Mouse (Mus musculus) hindbrain, embryonic 12.5 days (tissue): Measurements from ENCODE around the gene Gtf2a2. TPM values are rescaled to one million over a fixed set of nuclear protein-coding genes. Genes with fewer than 3 reads are reported as not detected.
A peak's percentile ranks its signal among the peaks of the same experiment; 100 is the strongest.

Experiments
- ATAC-seq: fragments of 200-750 bp; cut with Nextera tagmentation; 2 replicates; pipeline ENCODE4 v1.8.0; 2017; ENCODE audit warnings: moderate TSS enrichment; ENCODE audit not compliant: low FRiP score
- H3K27ac ChIP-seq: fragments of 300-500 bp; sonication (generic); 2 replicates; pipeline ENCODE4 v1.5.1; 2016; ENCODE audit warnings: mild to moderate bottlenecking
- H3K27me3 ChIP-seq: fragments of 300-500 bp; sonication (generic); 2 replicates; pipeline ENCODE4 v1.6.1; 2016; ENCODE audit warnings: mild to moderate bottlenecking
- H3K36me3 ChIP-seq: fragments of 300-500 bp; sonication (generic); 2 replicates; pipeline ENCODE4 v1.6.1; 2016; ENCODE audit warnings: mild to moderate bottlenecking
- H3K4me1 ChIP-seq: fragments of 300-500 bp; sonication (generic); 2 replicates; pipeline ENCODE4 v1.6.1; 2016
- H3K4me2 ChIP-seq: fragments of 300-500 bp; sonication (generic); replicated peaks from 2 replicates; pipeline ENCODE4 v1.6.1; 2016; ENCODE audit warnings: mild to moderate bottlenecking
- H3K4me3 ChIP-seq: fragments of 300-500 bp; sonication (generic); 2 replicates; pipeline ENCODE4 v1.5.1; 2016; ENCODE audit warnings: mild to moderate bottlenecking
- H3K9ac ChIP-seq: fragments of 300-500 bp; sonication (generic); 2 replicates; pipeline ENCODE4 v1.6.1; 2016; ENCODE audit warnings: mild to moderate bottlenecking, moderate library complexity
- H3K9me3 ChIP-seq: fragments of 300-500 bp; sonication (generic); replicated peaks from 2 replicates; pipeline ENCODE4 v1.6.1; 2016; ENCODE audit warnings: mild to moderate bottlenecking
- WGBS: fragments of 180-500 bp; shearing (Covaris S2); methylation state at CpG from one replicate; pipeline ENCODE4 v1.1.7; 2016; 5-methylcytosine and 5-hydroxymethylcytosine counted together
- polyA plus RNA-seq: library from polyadenylated mRNA; unstranded; fragments of >200 nt; fragmentation: Nextera tagmentation; extraction: Ambion mirVana; gene quantifications from 2 replicates; pipeline ENCODE4 v1.2.1, GENCODE M21; 2016

Gene Gtf2a2
- 169 and 180 TPM in 2 replicates for polyA plus RNA-seq

DNA sequence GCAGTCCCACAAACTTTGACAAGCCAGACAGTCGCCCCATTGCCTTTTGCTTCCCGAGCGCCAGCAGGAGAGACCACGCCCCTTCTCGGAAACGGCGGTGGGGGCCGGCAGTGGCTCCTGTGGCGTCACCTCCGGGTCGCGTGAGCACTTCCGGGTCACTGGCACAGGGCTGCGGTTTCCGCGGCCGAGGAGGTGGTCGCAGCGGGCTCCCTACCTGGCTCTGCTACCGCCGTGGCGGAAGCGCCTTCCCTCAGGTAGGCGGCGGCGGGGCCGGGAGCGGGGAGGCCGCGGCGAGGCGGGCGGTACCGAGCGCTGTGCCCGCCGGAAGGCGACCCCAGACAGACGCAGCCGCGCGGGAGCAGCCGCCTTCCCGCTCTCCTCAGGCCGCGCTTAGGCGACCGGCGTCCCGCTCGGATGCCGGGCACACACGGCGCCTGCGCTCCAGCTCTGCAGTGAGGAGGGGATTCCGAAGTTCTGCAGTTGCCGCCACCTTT, at the start of gene Gtf2a2:
TSS of gene Gtf2a2 (plus strand) at position 143 of the 494 bp plus-strand sequence.
- Histone ChIP-seq H3K4me2 (peak within 1 kb of the TSS; percentile 76), H3K9me3 (no peaks in the 10 kb centered on the region), H3K27me3 (no peaks in the 10 kb centered on the region), H3K9ac (peak within 1 kb of the TSS; percentile 94), H3K36me3 (peaks cover 30% of the 10 kb centered on the region), H3K4me1 (peaks cover 12% of the 10 kb centered on the region), H3K4me3 (peak within 1 kb of the TSS; percentile 94), H3K27ac (peak within 1 kb of the TSS; percentile 93)
- WGBS = under 1% methylated on average over 57 of the region's 57 CpGs
- peak; percentile 97 for ATAC-seq

DNA sequence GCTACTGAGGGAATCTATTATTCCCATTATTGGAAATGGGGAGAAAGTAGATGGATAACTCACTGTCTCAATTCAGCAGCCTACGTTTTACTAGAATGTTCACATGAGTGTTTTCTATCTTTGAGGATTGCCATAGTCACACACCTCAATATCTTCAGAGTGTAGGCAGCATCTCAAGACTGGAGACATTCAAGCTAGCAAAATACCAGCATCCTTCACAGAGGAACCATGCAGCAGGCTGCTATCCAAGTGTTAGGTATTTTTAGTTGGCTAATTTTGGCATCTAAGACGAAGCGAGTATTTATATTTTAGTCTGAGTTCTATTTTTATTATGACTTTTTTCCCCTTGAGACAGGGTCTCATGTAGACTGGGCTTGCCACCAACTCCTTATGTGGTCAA, 48.0 kb upstream of the Gtf2a2 start:
- Histone ChIP-seq H3K36me3 (no peaks in the 10 kb centered on the region), H3K9me3 (no peaks in the 10 kb centered on the region), H3K9ac (no peak overlapping the region), H3K27ac (no peak overlapping the region), H3K4me1 (no peaks in the 10 kb centered on the region), H3K4me2 (no peak overlapping the region), H3K4me3 (no peak overlapping the region), H3K27me3 (no peaks in the 10 kb centered on the region)
- WGBS = 90% methylated on average over 3 of the region's 3 CpGs
- ATAC-seq = no peak

DNA sequence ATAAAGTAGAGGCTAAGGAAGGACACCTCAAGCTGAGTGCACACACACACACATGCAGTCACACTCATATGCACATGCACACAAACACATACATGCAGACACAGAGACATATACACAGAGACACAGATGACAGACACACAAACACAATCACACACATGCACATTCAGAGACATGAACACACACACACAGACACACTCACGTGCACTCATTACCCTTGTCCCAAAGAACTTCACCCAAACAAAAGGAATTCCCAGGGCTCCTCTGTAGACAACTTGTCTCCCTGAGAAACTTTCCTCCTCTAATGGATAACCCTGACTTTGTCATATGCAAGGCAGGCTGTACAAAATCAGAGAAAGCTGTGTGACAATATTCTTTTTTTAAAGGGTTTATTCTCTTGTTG, 26.8 kb upstream of the Gtf2a2 start:
- Histone ChIP-seq H3K4me3 (no peak overlapping the region), H3K27ac (no peak overlapping the region), H3K4me1 (peaks cover 2% of the 10 kb centered on the region), H3K4me2 (no peak overlapping the region), H3K9me3 (no peaks in the 10 kb centered on the region), H3K27me3 (no peaks in the 10 kb centered on the region), H3K36me3 (no peaks in the 10 kb centered on the region), H3K9ac (no peak overlapping the region)
- ATAC-seq = no peak
- 84% methylated on average over 1 of the region's 1 CpGs for WGBS

DNA sequence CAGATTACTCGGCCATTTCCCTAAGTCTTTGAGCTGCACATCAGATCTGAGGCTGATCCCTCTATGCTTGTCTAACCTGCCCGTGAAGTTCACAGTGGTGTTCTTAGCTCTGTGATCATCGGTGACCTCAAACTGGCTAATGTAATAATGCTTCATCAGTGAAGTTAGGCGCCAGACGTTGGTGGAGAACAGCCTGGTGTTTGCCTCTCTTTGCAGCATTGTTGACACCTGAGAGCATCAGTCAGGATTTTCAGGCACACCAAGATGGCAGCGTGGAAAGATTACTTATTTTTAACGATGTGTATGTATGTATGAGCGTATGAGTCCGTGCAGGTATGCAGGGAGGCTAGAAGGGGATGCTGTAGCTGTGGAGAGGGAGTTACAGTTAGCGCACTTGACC, 26.3 kb upstream of the Gtf2a2 start:
- Histone ChIP-seq H3K4me2 (no peak overlapping the region), H3K27ac (no peak overlapping the region), H3K27me3 (no peaks in the 10 kb centered on the region), H3K4me1 (peaks cover 7% of the 10 kb centered on the region), H3K36me3 (no peaks in the 10 kb centered on the region; the same call in 1 of the 2 replicates), H3K9ac (no peak overlapping the region), H3K9me3 (no peaks in the 10 kb centered on the region), H3K4me3 (no peak overlapping the region)
- no peak for ATAC-seq
- WGBS = 86% methylated on average over 10 of the region's 10 CpGs

DNA sequence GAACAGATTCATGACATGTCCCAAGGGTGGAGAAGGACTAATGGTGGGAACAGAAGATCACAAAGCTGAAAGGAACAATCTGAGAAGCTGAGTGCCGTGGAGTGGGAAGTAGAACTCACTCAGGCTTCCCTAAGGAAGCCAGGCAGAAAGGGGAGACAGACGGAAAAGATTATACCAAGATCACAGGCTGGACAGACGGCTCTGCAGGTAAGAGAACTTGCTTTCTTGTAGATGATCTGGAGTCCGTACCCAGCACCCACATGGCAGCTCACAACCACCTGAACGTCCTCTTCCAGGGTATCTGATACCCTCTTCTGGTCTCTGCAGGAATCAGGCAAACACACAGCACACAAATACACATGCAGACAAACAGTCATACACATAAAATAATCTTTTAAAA, 25.8 kb upstream of the Gtf2a2 start:
- Histone ChIP-seq H3K9ac (no peak overlapping the region), H3K4me3 (no peak overlapping the region), H3K36me3 (no peaks in the 10 kb centered on the region; the same call in 1 of the 2 replicates), H3K9me3 (no peaks in the 10 kb centered on the region), H3K4me2 (no peak overlapping the region), H3K27me3 (no peaks in the 10 kb centered on the region), H3K4me1 (peaks cover 12% of the 10 kb centered on the region), H3K27ac (no peak overlapping the region)
- 79% methylated on average over 5 of the region's 5 CpGs for WGBS
- no peak for ATAC-seq

DNA sequence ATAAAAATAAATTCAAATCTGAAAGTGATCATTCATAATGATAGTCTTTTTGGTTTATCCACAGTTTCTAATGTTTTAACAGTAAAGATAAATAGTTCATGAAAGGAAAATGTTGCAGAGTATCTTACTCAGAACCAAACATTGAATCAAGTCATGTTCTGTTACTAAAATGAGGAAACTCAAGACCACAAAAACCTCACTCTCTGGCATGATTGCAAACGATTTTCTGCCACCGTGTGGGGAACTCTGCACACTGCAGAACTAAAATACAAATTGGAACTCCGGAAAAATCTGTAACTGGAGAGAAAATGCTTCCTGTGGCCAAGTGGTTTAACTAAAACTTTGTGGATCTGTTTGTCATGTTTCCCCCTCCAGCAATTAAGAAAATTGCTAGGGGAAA, 24.8 kb upstream of the Gtf2a2 start:
- Histone ChIP-seq H3K9ac (no peak overlapping the region), H3K27ac (no peak overlapping the region), H3K4me2 (no peak overlapping the region), H3K27me3 (no peaks in the 10 kb centered on the region), H3K9me3 (no peaks in the 10 kb centered on the region), H3K36me3 (peaks cover 7% of the 10 kb centered on the region; the same call in 1 of the 2 replicates), H3K4me1 (peaks cover 20% of the 10 kb centered on the region), H3K4me3 (no peak overlapping the region)
- ATAC-seq = no peak
- 4% methylated on average over 3 of the region's 3 CpGs for WGBS

DNA sequence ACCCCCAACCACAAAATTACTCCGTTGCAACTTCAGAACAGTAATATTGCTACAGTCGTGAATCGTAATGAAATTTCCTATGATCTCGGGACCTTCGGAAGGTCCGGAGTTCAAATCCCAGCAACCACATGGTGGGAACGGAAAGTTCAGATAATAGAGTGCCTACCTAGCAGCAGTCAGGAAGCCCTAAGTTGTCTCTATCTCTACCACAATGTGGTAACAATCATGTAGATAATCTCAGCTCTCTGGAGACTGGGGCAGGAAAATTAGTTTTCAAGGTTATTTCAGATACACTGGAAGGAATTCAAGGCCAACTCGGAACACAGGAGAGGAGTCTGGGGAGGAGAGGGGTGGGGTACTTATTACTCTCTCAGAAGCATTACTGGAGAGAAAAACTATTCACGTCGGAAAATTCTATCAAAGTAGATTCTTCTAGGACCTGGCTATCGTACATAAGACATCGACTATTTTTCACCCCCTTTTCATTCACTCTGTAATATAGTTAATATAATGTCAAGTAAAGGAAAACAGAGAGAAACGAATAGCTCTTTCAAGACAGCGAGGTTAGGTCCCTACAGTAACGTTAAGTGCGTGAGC, 23.5 kb upstream of the Gtf2a2 start:
- H3K27me3 ChIP-seq = no peaks in the 10 kb centered on the region
- H3K9ac ChIP-seq = peak overlapping the region; percentile 33; the same call in 1 of the 2 replicates
- peaks cover 24% of the 10 kb centered on the region for H3K4me1 ChIP-seq
- H3K4me2 ChIP-seq = peak overlapping the region; percentile 65
- WGBS = 39% methylated on average over 16 of the region's 16 CpGs
- peak overlapping the region; percentile 97 for H3K27ac ChIP-seq
- H3K36me3 ChIP-seq = peaks cover 9% of the 10 kb centered on the region; the same call in 1 of the 2 replicates
- peak overlapping the region; percentile 99 for H3K4me3 ChIP-seq
- 0 out of 2 replicates have a peak, but pooled peaks have one; percentile 4 for ATAC-seq
- H3K9me3 ChIP-seq = no peaks in the 10 kb centered on the region

DNA sequence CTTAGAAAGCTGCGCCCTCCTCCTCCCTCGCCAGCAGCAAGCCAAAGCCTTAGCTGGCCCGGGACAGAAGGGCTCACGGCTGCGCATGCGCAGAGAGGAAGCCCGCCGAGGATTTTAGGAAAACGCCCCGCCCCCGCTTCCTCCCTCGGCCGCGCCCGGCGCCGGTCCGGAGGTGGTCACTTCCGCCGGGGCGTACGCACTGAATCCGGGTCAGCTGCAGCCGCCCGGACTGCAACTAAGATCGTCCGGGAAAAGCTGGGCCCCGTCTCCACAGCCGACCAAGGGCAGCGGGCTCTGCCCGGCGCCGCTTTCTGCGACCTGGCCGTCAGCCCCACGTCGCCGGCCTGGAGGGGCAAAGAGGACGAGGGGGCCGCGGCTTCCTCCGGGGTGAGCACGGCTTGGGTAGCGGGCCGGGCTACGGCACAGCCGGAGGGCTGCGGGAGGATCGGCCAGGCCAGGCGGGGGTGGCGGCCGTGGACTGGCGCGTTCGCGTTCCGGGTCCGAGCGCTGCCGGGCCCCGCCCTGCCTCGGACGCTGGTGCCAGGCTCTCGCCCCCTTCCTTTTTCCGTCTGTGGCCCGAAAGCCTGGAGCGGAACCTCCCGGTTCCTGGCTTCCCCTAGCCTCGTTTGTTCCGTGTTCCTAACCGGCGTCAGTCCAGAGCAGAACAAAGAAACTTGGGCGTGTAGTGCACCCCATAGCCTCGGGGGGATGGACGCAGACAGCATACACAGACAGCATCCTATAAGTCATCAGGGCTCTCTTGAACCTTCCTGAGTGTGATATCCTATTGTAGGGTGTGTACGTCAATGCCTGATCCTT, 22.8 kb upstream of the Gtf2a2 start, which contains the start of gene Bnip2:
TSS of gene Bnip2 (plus strand) at position 164 of the 819 bp plus-strand sequence.
- Histone ChIP-seq H3K27me3 (no peaks in the 10 kb centered on the region), H3K9ac (peak within 1 kb of the TSS; percentile 98), H3K27ac (peak within 1 kb of the TSS; percentile 97), H3K4me1 (peaks cover 24% of the 10 kb centered on the region), H3K9me3 (no peaks in the 10 kb centered on the region), H3K4me2 (peak within 1 kb of the TSS; percentile 65), H3K36me3 (peaks cover 10% of the 10 kb centered on the region; the same call in 1 of the 2 replicates), H3K4me3 (peak within 1 kb of the TSS; percentile 99)
- WGBS = under 1% methylated on average over 70 of the region's 76 CpGs
- ATAC-seq = peak; percentile 95

DNA sequence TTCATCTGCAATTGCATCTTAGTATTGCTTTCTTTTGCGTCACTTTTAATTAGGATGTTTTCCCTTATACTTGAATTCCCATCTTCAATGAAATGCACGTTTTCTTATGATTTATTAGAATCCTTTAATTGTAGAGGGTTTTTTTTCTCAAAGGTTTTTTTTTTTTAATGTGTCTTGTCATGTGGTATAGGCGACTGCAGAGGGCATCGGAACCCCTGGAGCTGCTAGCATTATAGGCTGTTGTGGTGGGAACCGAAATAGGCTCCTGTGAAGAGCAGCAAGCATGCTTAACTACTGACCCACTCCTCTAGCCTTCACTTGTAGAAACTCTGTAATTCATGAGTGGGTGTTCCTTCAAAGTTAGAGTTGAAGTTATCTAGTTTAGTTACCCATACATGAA, 22.0 kb upstream of the Gtf2a2 start:
- no peak for ATAC-seq
- Histone ChIP-seq H3K9ac (peak overlapping the region; percentile 98), H3K36me3 (peaks cover 17% of the 10 kb centered on the region), H3K27me3 (no peaks in the 10 kb centered on the region), H3K27ac (no peak overlapping the region), H3K9me3 (no peaks in the 10 kb centered on the region), H3K4me2 (peak overlapping the region; percentile 65), H3K4me3 (peak overlapping the region; percentile 99), H3K4me1 (peaks cover 24% of the 10 kb centered on the region)
- 11% methylated on average over 5 of the region's 5 CpGs for WGBS

DNA sequence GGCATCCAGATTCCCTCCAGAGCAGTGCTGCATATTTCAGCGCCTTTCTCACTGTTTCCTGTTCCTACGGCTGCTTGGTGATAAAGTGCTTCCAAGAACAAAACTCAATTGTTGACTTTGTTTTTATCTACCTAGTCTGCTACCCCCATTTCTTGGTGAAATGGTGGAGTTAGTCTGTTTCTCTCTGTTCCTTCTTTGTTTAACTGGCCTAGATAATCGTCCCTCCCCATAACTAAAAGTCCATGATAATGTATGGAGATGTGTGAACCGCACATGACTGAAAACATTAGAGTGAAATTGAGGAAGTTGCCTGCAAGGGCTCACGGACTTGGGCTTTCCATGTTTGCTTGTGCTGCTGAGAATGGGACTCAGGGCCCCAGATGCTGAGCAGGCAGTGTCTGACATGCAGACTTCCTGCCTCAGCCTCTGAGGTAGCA, 19.5 kb upstream of the Gtf2a2 start:
- WGBS = 87% methylated on average over 5 of the region's 5 CpGs
- H3K4me2 ChIP-seq = no peak overlapping the region
- no peaks in the 10 kb centered on the region for H3K9me3 ChIP-seq
- no peak overlapping the region for H3K27ac ChIP-seq
- no peak overlapping the region for H3K9ac ChIP-seq
- H3K27me3 ChIP-seq = no peaks in the 10 kb centered on the region
- ATAC-seq = no peak
- H3K4me1 ChIP-seq = peaks cover 24% of the 10 kb centered on the region
- H3K4me3 ChIP-seq = no peak overlapping the region
- peaks cover 36% of the 10 kb centered on the region for H3K36me3 ChIP-seq

DNA sequence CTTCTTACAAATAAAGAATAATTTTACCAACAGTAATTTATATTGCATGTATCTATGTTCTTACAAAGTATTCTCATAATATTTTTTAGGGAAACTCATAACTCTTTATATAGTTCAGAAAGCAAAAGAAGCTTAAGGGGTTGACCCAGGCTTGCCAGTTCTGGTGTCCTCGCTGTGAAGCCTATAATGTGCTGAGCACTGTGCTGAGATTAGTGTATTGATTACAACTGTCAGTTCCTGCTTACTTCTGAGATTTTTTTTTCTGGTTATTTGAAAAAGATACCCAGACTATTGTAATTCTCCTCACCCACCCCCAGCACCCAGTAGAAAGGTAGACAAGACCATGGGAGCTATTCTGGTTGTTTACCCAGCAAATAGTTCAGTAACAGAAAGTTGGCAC, 18.9 kb upstream of the Gtf2a2 start:
- Histone ChIP-seq H3K36me3 (peaks cover 42% of the 10 kb centered on the region), H3K9ac (no peak overlapping the region), H3K4me3 (no peak overlapping the region), H3K27me3 (no peaks in the 10 kb centered on the region), H3K9me3 (no peaks in the 10 kb centered on the region), H3K4me1 (peaks cover 24% of the 10 kb centered on the region), H3K27ac (no peak overlapping the region), H3K4me2 (no peak overlapping the region)
- ATAC-seq = no peak
- WGBS = 86% methylated on average over 1 of the region's 1 CpGs

DNA sequence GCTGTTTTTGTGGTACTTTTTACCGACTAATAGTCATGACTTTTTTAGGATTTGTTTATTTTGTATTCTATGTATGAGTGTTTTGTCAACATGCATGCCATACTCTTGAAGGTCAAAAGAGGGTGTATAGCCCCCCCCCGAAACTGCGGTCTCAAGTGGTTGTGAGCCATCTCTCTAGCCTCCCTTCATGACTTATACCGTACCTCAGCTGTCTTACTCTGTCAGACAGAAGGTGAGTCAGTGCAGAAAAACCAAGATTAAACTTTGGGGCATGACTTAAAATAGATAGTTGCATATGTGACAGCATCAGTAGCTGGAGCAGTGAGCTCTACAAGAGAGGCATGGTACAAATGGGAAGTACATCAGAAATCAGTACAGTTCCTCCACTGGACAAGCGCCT, 17.8 kb upstream of the Gtf2a2 start:
- Histone ChIP-seq H3K27me3 (no peaks in the 10 kb centered on the region), H3K9ac (no peak overlapping the region), H3K27ac (no peak overlapping the region), H3K9me3 (no peaks in the 10 kb centered on the region), H3K4me2 (no peak overlapping the region), H3K36me3 (peaks cover 53% of the 10 kb centered on the region), H3K4me1 (peaks cover 24% of the 10 kb centered on the region), H3K4me3 (no peak overlapping the region)
- ATAC-seq = no peak
- WGBS = 97% methylated on average over 5 of the region's 5 CpGs
